16 mouse cellular contexts compared by ENCODE assay signal in genomic region chr6:55620366-55620765, GRCm38 (mm10).
"Had no signal": no experiment of that assay in that cellular context is flagged by ENCODE, and none has a peak within 500 bp of the region (broad histone marks: within the 10 kb centered on the region; RNA-seq: fewer than 3 reads in every experiment).

No protein-coding gene starts in this region.

- H3K4me3 ChIP-seq: layer of hippocampus, adult 2 months; limb, embryonic 12.5 days; liver, embryonic 13.5 days; lung, embryonic 15.5 days; megakaryocyte, embryonic 14.5 days; midbrain, embryonic 15.5 days had no signal

- H3K27ac ChIP-seq: layer of hippocampus, adult 2 months; liver, embryonic 13.5 days; lung, embryonic 15.5 days; macrophage; midbrain, embryonic 15.5 days had no signal

- H3K36me3 ChIP-seq: limb, embryonic 12.5 days; liver, embryonic 13.5 days; lung, embryonic 15.5 days; midbrain, embryonic 15.5 days had no signal

- H3K27me3 ChIP-seq: limb, embryonic 12.5 days; liver, embryonic 13.5 days; lung, embryonic 15.5 days; midbrain, embryonic 15.5 days had no signal

- ATAC-seq: liver, postnatal 0 days; midbrain, embryonic 15.5 days had no signal

- H3K9ac ChIP-seq: limb, embryonic 12.5 days; liver, embryonic 13.5 days; liver, postnatal 0 days; lung, embryonic 15.5 days; midbrain, embryonic 15.5 days had no signal

- H3K4me2 ChIP-seq: limb, embryonic 12.5 days; liver, embryonic 13.5 days; lung, embryonic 15.5 days; midbrain, embryonic 11.5 days; midbrain, embryonic 15.5 days had no signal

- H3K4me1 ChIP-seq: liver, embryonic 13.5 days; megakaryocyte, embryonic 14.5 days had no signal

- DNase-seq: kidney, postnatal 10 days; kidney, postnatal 4 days; liver; liver, embryonic 13.5 days; liver, postnatal 0 days; lung, postnatal 14 days; right cerebral cortex, postnatal 14 days; thymus, adult 18-20 months; thymus, postnatal 14 days had no signal

- H3K9me3 ChIP-seq: limb, embryonic 12.5 days; liver, embryonic 13.5 days; lung, embryonic 15.5 days; megakaryocyte, embryonic 14.5 days; midbrain, embryonic 15.5 days had no signal
